Mouse (Mus musculus) limb, embryonic 14.5 days (tissue): ENCODE results near the gene Snx33. TPM values are rescaled to one million over a fixed set of nuclear protein-coding genes. Genes with fewer than 3 reads are reported as not detected.

Experiments
- ATAC-seq: fragments of 200-750 bp; cut with Nextera tagmentation; 2 replicates; pipeline ENCODE4 v1.8.0; 2017; ENCODE audit warnings: low read depth, moderate number of reproducible peaks, moderate TSS enrichment; ENCODE audit not compliant: low FRiP score
- DNase-seq: peaks from one replicate; pipeline ENCODE4 v3.0.0-alpha.2; 2015; ENCODE audit warnings: low spot score
- H3K27ac ChIP-seq: fragments of 300-500 bp; sonication (generic); replicated peaks from 2 replicates; pipeline ENCODE4 v1.5.1; 2014; ENCODE audit warnings: low read depth, mild to moderate bottlenecking, low read length, moderate library complexity, mixed read lengths
- H3K27me3 ChIP-seq: fragments of 300-500 bp; sonication (generic); 2 replicates; pipeline ENCODE4 v1.6.1; 2014; ENCODE audit warnings: low read length, mixed read lengths; ENCODE audit not compliant: control insufficient read depth, insufficient read depth
- H3K36me3 ChIP-seq: fragments of 300-500 bp; sonication (generic); 2 replicates; pipeline ENCODE4 v1.6.1; 2014; ENCODE audit warnings: mild to moderate bottlenecking, low read length, moderate library complexity, mixed read lengths; ENCODE audit not compliant: control insufficient read depth, insufficient read depth
- H3K4me1 ChIP-seq: fragments of 300-500 bp; sonication (generic); 2 replicates; pipeline ENCODE4 v1.6.1; 2014; ENCODE audit warnings: antibody characterized with exemption, low read length, mixed read lengths; ENCODE audit not compliant: control insufficient read depth, insufficient read depth
- H3K4me2 ChIP-seq: fragments of 300-500 bp; sonication (generic); replicated peaks from 2 replicates; pipeline ENCODE4 v1.6.1; 2014; ENCODE audit warnings: low read depth, mild to moderate bottlenecking, low read length, moderate library complexity; ENCODE audit not compliant: severe bottlenecking
- H3K4me3 ChIP-seq: fragments of 300-500 bp; sonication (generic); replicated peaks from 2 replicates; pipeline ENCODE4 v1.5.1; 2014; ENCODE audit warnings: low read length
- H3K9ac ChIP-seq: fragments of 300-500 bp; sonication (generic); 2 replicates; pipeline ENCODE4 v1.6.1; 2014; ENCODE audit warnings: mild to moderate bottlenecking, low read depth, low read length, moderate library complexity; ENCODE audit not compliant: severe bottlenecking
- H3K9me3 ChIP-seq: fragments of 300-500 bp; sonication (generic); 2 replicates; pipeline ENCODE4 v1.6.1; 2016; ENCODE audit warnings: low read length; ENCODE audit not compliant: control insufficient read depth
- POLR2A ChIP-seq: fragments of 200-500 bp; IDR thresholded peaks from 2 replicates; pipeline ENCODE4 v1.8.0; 2012; ENCODE audit warnings: inconsistent platforms, mild to moderate bottlenecking, moderate library complexity, borderline replicate concordance; ENCODE audit not compliant: insufficient read depth, insufficient read length; ENCODE audit errors: extremely low read depth
- WGBS: fragments of 180-500 bp; shearing (Covaris S2); extraction: QIAGEN DNeasy Blood & Tissue Kit; methylation state at CpG from one replicate; pipeline ENCODE4 v1.1.7; 2014; 5-methylcytosine and 5-hydroxymethylcytosine counted together
- polyA plus RNA-seq, 2 experiments: library from polyadenylated mRNA; depleted of rRNA in 1 of 2; stranded (reverse) in 1 of 2; unstranded in 1 of 2; fragments of >200 nt; fragmentation: Nextera tagmentation in 1 of 2; extraction: Ambion mirVana in 1 of 2; gene quantifications; 2 replicates each; pipeline versions ENCODE4 v1.2.1 to v1.2.3; 2012 to 2014

Gene Snx33
- polyA plus RNA-seq, 2 experiments = 8.1 to 11.4 TPM

DNA sequence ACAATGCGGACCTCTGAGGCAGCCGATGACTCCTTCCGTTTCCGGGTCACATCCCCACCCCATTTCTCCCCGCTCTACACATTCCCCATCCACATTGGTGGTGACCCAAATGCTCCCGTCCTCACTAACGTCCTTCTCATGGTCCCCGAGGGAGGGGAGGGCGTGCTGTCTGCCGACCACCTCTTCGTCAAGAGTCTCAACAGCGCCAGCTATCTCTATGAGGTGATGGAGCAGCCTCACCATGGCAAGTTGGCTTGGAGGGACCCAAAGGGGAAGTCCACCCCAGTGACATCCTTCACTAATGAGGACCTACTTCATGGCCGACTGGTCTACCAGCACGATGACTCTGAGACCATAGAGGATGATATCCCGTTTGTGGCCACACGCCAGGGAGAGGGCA is 40.6 kb downstream of the Snx33 start:
- no peak for DNase-seq
- H3K4me3 ChIP-seq = no peak overlapping the region
- peaks cover 13% of the 10 kb centered on the region for H3K4me1 ChIP-seq
- H3K27me3 ChIP-seq = no peaks in the 10 kb centered on the region
- no peak for ATAC-seq
- no peak for TF ChIP-seq POLR2A
- no peak overlapping the region for H3K9ac ChIP-seq
- H3K9me3 ChIP-seq = no peaks in the 10 kb centered on the region
- H3K27ac ChIP-seq = no peak overlapping the region
- WGBS = 90% methylated on average over 16 of the region's 16 CpGs
- H3K4me2 ChIP-seq = no peak overlapping the region
- H3K36me3 ChIP-seq = peaks cover 83% of the 10 kb centered on the region

- ATAC-seq (no peak), DNase-seq (no peak)
- Histone ChIP-seq H3K27ac (no peak overlapping the region), H3K4me1 (peaks cover 17% of the 10 kb centered on the region), H3K36me3 (peaks cover 75% of the 10 kb centered on the region), H3K9ac (no peak overlapping the region), H3K9me3 (no peaks in the 10 kb centered on the region), H3K27me3 (no peaks in the 10 kb centered on the region), H3K4me2 (no peak overlapping the region), H3K4me3 (no peak overlapping the region)
- WGBS = 91% methylated on average over 14 of the region's 15 CpGs
- TF ChIP-seq POLR2A = no peak
Measured at GRCm38 (mm10) chr9:56886601-56887000, 41.6 kb downstream of the Snx33 start.

GRCm38 (mm10) chr9:56886113-56886512 is 42.1 kb downstream of the Snx33 start:
- Histone ChIP-seq H3K9me3 (no peaks in the 10 kb centered on the region), H3K4me2 (no peak overlapping the region), H3K27me3 (no peaks in the 10 kb centered on the region), H3K36me3 (peaks cover 73% of the 10 kb centered on the region), H3K4me1 (peaks cover 17% of the 10 kb centered on the region), H3K4me3 (no peak overlapping the region), H3K9ac (no peak overlapping the region), H3K27ac (no peak overlapping the region)
- DNase-seq (no peak), ATAC-seq (no peak)
- 57% methylated on average over 13 of the region's 13 CpGs for WGBS
- TF ChIP-seq POLR2A = no peak

DNA sequence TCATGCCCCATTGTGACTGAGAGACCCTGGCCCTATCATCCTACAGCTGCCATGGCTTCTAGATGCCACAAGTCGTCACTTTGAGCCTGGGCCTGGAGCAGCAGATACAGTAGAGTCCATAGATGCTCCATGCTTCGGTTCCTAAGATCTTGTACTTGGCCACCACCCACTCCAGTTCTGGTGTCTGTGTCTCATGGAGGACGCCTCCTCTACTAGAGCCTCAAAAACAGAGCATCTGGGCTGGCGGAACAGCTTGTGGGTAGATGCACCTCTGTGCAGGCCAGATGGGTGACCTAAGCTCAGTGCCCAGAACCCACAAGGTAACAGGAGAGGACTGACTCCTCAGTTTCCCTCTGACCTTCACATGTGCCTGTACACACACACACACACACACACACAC is 43.8 kb downstream of the Snx33 start:
- ATAC-seq = no peak
- DNase-seq = no peak
- no peak overlapping the region for H3K9ac ChIP-seq
- WGBS = 91% methylated on average over 4 of the region's 4 CpGs
- no peak overlapping the region for H3K27ac ChIP-seq
- H3K4me2 ChIP-seq = no peak overlapping the region
- peaks cover 60% of the 10 kb centered on the region for H3K36me3 ChIP-seq
- H3K9me3 ChIP-seq = no peaks in the 10 kb centered on the region
- no peak for TF ChIP-seq POLR2A
- H3K4me1 ChIP-seq = peaks cover 34% of the 10 kb centered on the region
- no peaks in the 10 kb centered on the region for H3K27me3 ChIP-seq
- no peak overlapping the region for H3K4me3 ChIP-seq

- Histone ChIP-seq H3K9me3 (no peaks in the 10 kb centered on the region), H3K36me3 (peaks cover 51% of the 10 kb centered on the region), H3K9ac (no peak overlapping the region), H3K27me3 (no peaks in the 10 kb centered on the region), H3K4me1 (peaks cover 39% of the 10 kb centered on the region), H3K4me2 (no peak overlapping the region), H3K27ac (no peak overlapping the region), H3K4me3 (no peak overlapping the region)
- no peak for DNase-seq
- 73% methylated on average over 7 of the region's 7 CpGs for WGBS
- no peak for TF ChIP-seq POLR2A
- no peak for ATAC-seq
Measured at GRCm38 (mm10) chr9:56883470-56883869, 44.7 kb downstream of the Snx33 start.

GRCm38 (mm10) chr9:56882818-56883217 is 45.4 kb downstream of the Snx33 start:
- no peaks in the 10 kb centered on the region for H3K9me3 ChIP-seq
- ATAC-seq = peak; percentile 10; the same call in 1 of the 2 replicates
- no peak overlapping the region for H3K4me2 ChIP-seq
- no peaks in the 10 kb centered on the region for H3K27me3 ChIP-seq
- DNase-seq = peak; percentile 74
- WGBS = 36% methylated on average over 12 of the region's 12 CpGs
- H3K27ac ChIP-seq = peak overlapping the region; percentile 88
- H3K4me1 ChIP-seq = peaks cover 39% of the 10 kb centered on the region
- no peak overlapping the region for H3K9ac ChIP-seq
- H3K36me3 ChIP-seq = peaks cover 45% of the 10 kb centered on the region
- H3K4me3 ChIP-seq = no peak overlapping the region
- TF ChIP-seq POLR2A = no peak
